Mouse (Mus musculus) liver, postnatal 0 days (tissue): ENCODE results near the gene Orc6. TPM values are rescaled to one million over a fixed set of nuclear protein-coding genes. Genes with fewer than 3 reads are reported as not detected.

ENCODE experiments used
- ATAC-seq: fragments of 200-750 bp; cut with Nextera tagmentation; 2 replicates; pipeline ENCODE4 v1.8.0; 2017; ENCODE audit warnings: mild to moderate bottlenecking, moderate library complexity
- DNase-seq: peaks from one replicate; pipeline ENCODE4 v3.0.0-alpha.2; 2016
- H3K27ac ChIP-seq: fragments of 300-500 bp; sonication (generic); 2 replicates; pipeline ENCODE4 v1.5.1; 2014; ENCODE audit warnings: antibody characterized with exemption, moderate library complexity, mild to moderate bottlenecking, low read depth
- H3K27me3 ChIP-seq: fragments of 300-500 bp; sonication (generic); 2 replicates; pipeline ENCODE4 v1.6.1; 2014; ENCODE audit warnings: low read length, control low read depth, mixed read lengths; ENCODE audit not compliant: insufficient read depth
- H3K36me3 ChIP-seq: fragments of 300-500 bp; sonication (generic); replicated peaks from 2 replicates; pipeline ENCODE4 v1.6.1; 2014; ENCODE audit warnings: mild to moderate bottlenecking, control low read depth, low read length, moderate library complexity, mixed read lengths; ENCODE audit not compliant: insufficient read depth
- H3K4me1 ChIP-seq: fragments of 300-500 bp; sonication (generic); 2 replicates; pipeline ENCODE4 v1.6.1; 2014; ENCODE audit warnings: antibody characterized with exemption, mild to moderate bottlenecking, control low read depth; ENCODE audit not compliant: insufficient read depth
- H3K4me2 ChIP-seq: fragments of 300-500 bp; sonication (generic); 2 replicates; pipeline ENCODE4 v1.6.1; 2014; ENCODE audit warnings: low read depth, mild to moderate bottlenecking, low read length, moderate library complexity, mixed read lengths
- H3K4me3 ChIP-seq: fragments of 300-500 bp; sonication (generic); 2 replicates; pipeline ENCODE4 v1.5.1; 2014; ENCODE audit warnings: low read depth, low read length
- H3K9ac ChIP-seq: fragments of 300-500 bp; sonication (generic); replicated peaks from 2 replicates; pipeline ENCODE4 v1.6.1; 2014; ENCODE audit warnings: mild to moderate bottlenecking, moderate library complexity
- H3K9me3 ChIP-seq: fragments of 300-500 bp; sonication (generic); 2 replicates; pipeline ENCODE4 v1.6.1; 2016; ENCODE audit warnings: mild to moderate bottlenecking, control low read depth, low read length, mixed read lengths
- CTCF ChIP-seq: sonication (generic); IDR thresholded peaks from 2 replicates; pipeline ENCODE4 v1.5.1; 2016; ENCODE audit warnings: antibody characterized with exemption, low read depth
- EP300 ChIP-seq: IDR thresholded peaks from 2 replicates; pipeline ENCODE4 v1.6.1; 2016; ENCODE audit warnings: antibody characterized with exemption, low read depth, mild to moderate bottlenecking
- WGBS: fragments of 180-500 bp; shearing (Covaris S2); extraction: QIAGEN DNeasy Blood & Tissue Kit; methylation state at CpG from one replicate; pipeline ENCODE4 v1.1.7; 2014; ENCODE audit not compliant: insufficient replicate concordance; 5-methylcytosine and 5-hydroxymethylcytosine counted together
- polyA plus RNA-seq: library from polyadenylated mRNA; unstranded; fragments of >200 nt; fragmentation: Nextera tagmentation; extraction: Ambion mirVana; gene quantifications from 2 replicates; pipeline ENCODE4 v1.2.1, GENCODE M21; 2015

The Orc6 gene
- polyA plus RNA-seq, result 40.1 and 46.3 TPM in 2 replicates

DNA sequence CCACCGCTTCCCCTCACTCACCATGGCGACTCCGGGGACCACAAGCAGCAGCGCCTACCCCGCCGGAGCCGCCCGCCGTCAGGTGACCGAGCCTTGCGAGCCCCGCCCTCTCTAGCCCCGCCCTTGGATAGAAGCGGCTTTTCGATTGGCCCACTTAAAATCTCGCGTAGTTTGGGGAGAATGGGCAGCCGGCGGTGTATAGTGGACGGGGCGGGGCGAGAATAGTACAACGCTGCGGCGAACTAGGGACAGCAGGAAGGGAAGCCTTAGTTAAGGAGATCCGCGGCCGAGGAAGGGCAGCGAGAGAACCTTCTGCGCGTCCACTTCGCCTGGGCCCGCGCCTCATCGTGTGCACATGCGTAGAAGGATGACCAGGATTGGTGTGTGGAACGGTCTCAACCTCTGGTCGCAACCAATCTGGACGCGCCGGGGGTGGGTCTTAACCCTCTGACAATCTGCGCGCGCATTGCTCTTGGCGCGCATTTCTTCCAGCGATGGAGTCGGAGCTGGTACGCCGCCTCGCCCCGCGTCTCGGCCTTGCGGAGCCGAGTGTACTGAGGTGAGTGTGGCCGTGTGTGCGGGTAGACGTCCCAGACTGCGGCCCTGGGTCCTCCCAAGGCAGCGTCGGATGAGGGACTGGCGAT, at the start of gene Orc6, which contains the start of gene Vps35:
Orc6 (plus strand) TSS at position 199 of the 644 bp plus-strand sequence.
Vps35 (minus strand) TSS at position 369 of the 644 bp plus-strand sequence.
- H3K4me3 ChIP-seq, result peak within 1 kb of the TSS; percentile 93
- peaks cover 17% of the 10 kb centered on the region for H3K4me1 ChIP-seq
- peaks cover 24% of the 10 kb centered on the region for H3K36me3 ChIP-seq
- H3K9me3 ChIP-seq, result no peaks in the 10 kb centered on the region
- TF ChIP-seq CTCF (no peak), EP300 (0 out of 2 replicates have a peak, but pooled peaks have one; percentile 10)
- peak within 1 kb of the TSS; percentile 93 for H3K27ac ChIP-seq
- ATAC-seq (peak; percentile 97), DNase-seq (peak; percentile 98)
- peak within 1 kb of the TSS; percentile 89 for H3K4me2 ChIP-seq
- H3K9ac ChIP-seq, result peak within 1 kb of the TSS; percentile 93
- whole genome bisulfite sequencing, result under 1% methylated on average over 63 of the region's 63 CpGs
- H3K27me3 ChIP-seq, result no peaks in the 10 kb centered on the region

DNA sequence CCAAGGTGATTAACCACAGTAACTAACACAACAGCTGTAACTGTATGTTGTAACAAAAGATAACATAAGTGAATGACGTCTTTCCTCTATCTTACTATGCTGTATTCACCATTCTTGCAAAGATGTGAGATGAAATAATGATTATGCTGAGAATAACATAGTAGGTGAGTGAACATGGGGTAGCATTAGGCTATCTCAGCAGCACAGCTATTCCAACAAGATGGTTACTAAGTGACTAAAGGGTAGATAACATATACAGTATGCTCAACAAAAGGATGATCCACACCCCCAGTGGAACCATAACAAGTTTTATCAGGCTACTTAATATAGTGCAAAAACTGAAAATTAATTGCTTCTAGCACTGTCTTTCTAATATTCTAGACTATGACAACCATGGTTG, 12.6 kb upstream of the Orc6 start:
- peak; percentile 24; the same call in 1 of the 2 replicates for TF ChIP-seq EP300
- no peak for TF ChIP-seq CTCF
- H3K4me2 ChIP-seq, result no peak overlapping the region
- no peak for ATAC-seq
- no peaks in the 10 kb centered on the region for H3K27me3 ChIP-seq
- H3K36me3 ChIP-seq, result peaks cover 67% of the 10 kb centered on the region
- 58% methylated on average over 1 of the region's 1 CpGs for WGBS
- no peak overlapping the region for H3K27ac ChIP-seq
- no peaks in the 10 kb centered on the region for H3K4me1 ChIP-seq
- no peaks in the 10 kb centered on the region for H3K9me3 ChIP-seq
- no peak for DNase-seq
- H3K4me3 ChIP-seq, result no peak overlapping the region
- H3K9ac ChIP-seq, result no peak overlapping the region

DNA sequence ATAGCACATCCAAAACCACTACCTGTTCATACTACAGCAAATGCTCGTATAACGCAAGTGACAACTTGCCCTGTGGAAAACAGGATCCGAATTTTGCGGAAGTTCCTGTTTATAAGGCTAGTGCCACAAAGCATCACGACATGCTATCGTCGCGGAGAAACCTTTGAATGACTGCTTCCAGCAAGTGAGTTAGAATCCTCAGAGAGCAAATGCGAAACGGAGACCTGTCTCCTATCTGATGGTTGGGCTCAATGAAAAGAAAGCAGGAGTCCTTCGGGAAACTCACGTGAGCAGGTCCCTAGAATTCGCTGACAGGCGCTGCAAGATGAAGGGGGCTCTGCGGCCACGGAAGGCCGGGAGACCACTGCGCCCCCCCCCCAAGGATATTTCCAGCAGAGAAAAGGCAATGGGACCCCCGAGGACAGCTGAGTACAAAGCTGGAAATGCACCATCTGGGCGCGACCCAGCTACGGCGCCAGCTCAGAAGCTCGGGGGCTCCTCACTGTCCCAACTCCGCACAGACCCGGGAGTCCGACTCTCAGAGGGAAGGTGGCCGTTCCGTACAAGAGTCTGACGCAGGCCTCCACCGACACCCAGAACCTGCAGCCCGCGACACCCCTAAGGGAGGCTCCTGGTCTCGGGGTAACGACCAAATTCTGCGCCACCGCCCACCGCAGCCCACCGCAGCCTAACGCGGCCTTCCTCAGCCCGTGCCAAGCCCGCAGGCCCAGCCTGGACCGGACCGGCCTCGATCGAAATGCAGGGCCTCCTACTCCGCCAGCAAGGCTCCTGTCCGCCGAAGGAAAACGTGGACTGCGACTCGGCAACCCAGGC, 615 bp upstream of the Orc6 start:
- WGBS, result under 1% methylated on average over 52 of the region's 53 CpGs
- H3K9ac ChIP-seq, result peak overlapping the region; percentile 93
- H3K27me3 ChIP-seq, result no peaks in the 10 kb centered on the region
- TF ChIP-seq CTCF, result no peak
- TF ChIP-seq EP300, result no peak
- H3K27ac ChIP-seq, result peak overlapping the region; percentile 93
- peaks cover 23% of the 10 kb centered on the region for H3K36me3 ChIP-seq
- ATAC-seq, result peak; percentile 28
- H3K4me2 ChIP-seq, result peak overlapping the region; percentile 89
- DNase-seq, result peak; percentile 35
- H3K4me1 ChIP-seq, result peaks cover 17% of the 10 kb centered on the region
- peak overlapping the region; percentile 93 for H3K4me3 ChIP-seq
- no peaks in the 10 kb centered on the region for H3K9me3 ChIP-seq

DNA sequence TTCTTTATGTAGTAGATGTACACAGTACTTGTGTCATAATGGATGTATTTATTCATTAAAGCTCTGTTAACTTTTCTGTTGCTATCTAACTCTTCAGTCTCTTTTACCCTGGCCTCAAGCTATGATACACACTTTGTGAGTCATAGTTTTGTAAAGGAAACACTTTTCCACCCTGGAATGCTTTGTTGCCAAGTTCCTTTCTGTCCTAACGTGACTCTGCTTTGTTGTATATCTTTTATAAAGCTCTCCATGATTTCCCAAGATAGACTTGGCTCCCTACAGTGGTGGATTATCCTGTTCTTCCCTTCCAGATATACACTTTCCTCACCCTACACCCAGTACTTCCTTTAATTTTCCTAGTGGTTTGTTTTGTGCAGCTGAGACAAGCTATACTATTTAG, 2.5 kb downstream of the Orc6 start:
- no peaks in the 10 kb centered on the region for H3K9me3 ChIP-seq
- no peak overlapping the region for H3K4me3 ChIP-seq
- no peak for ATAC-seq
- H3K4me1 ChIP-seq, result peaks cover 17% of the 10 kb centered on the region
- DNase-seq, result no peak
- peaks cover 39% of the 10 kb centered on the region for H3K36me3 ChIP-seq
- 76% methylated on average over 1 of the region's 1 CpGs for WGBS
- H3K4me2 ChIP-seq, result peak overlapping the region; percentile 89; the same call in 1 of the 2 replicates
- peak overlapping the region; percentile 28; the same call in 1 of the 2 replicates for H3K9ac ChIP-seq
- H3K27me3 ChIP-seq, result no peaks in the 10 kb centered on the region
- H3K27ac ChIP-seq, result no peak overlapping the region
- TF ChIP-seq CTCF, result no peak
- no peak for TF ChIP-seq EP300

DNA sequence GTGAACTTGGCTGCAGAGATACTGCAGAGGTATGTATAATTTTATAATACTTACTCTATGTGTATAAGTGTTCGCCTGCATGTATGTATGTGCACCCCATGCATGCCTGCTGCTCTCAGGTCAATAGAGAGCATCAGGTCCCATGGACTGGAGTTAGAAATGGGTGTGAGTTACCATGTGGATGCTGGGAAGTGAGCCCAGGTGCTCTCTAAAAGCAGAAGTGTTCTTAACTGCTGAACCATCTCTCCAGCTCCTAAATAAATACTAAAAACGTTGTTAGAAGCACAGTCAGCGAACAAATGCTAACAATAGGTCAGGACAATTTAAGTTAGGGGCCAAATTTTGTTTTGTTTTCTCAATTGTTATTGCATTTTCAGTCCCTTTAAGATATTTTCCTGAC, 3.5 kb downstream of the Orc6 start:
- Histone ChIP-seq H3K36me3 (peaks cover 48% of the 10 kb centered on the region), H3K9me3 (no peaks in the 10 kb centered on the region), H3K9ac (no peak overlapping the region), H3K4me3 (no peak overlapping the region), H3K4me1 (peaks cover 12% of the 10 kb centered on the region), H3K27ac (no peak overlapping the region), H3K27me3 (no peaks in the 10 kb centered on the region), H3K4me2 (no peak overlapping the region)
- ATAC-seq, result no peak
- no peak for TF ChIP-seq EP300
- TF ChIP-seq CTCF, result no peak
- WGBS, result 74% methylated on average over 3 of the region's 3 CpGs
- DNase-seq, result no peak

DNA sequence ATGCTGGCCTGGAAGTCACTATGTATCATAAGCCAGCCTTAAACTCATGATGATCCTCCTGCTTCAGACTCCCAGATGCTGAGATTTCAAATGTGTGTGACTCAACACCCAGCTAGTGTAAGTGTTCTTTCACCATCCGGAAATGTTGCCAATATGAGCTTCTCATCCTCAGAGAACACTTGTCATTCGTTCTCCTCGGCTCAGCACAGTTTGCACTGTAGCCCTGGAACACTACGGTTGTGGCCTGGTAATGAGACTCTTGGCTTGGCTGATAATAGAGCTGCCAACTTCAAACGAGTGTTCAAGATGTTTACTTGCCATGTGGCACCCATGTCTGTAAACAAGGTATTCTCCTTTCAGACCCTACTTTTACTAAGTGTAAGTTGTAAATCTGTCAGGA, 4.1 kb downstream of the Orc6 start:
- DNase-seq, result no peak
- ATAC-seq, result no peak
- H3K36me3 ChIP-seq, result peaks cover 54% of the 10 kb centered on the region

More for the DNA sequence above, 4.1 kb downstream of the Orc6 start:
- Histone ChIP-seq H3K27ac (no peak overlapping the region), H3K9ac (no peak overlapping the region), H3K4me2 (no peak overlapping the region), H3K27me3 (no peaks in the 10 kb centered on the region), H3K4me3 (no peak overlapping the region), H3K9me3 (no peaks in the 10 kb centered on the region), H3K4me1 (peaks cover 10% of the 10 kb centered on the region)
- TF ChIP-seq CTCF (no peak), EP300 (no peak)
- 84% methylated on average over 5 of the region's 5 CpGs for WGBS
